Mouse (Mus musculus): ENCODE data around the gene Wdr93.

Wdr93 gene

DNA sequence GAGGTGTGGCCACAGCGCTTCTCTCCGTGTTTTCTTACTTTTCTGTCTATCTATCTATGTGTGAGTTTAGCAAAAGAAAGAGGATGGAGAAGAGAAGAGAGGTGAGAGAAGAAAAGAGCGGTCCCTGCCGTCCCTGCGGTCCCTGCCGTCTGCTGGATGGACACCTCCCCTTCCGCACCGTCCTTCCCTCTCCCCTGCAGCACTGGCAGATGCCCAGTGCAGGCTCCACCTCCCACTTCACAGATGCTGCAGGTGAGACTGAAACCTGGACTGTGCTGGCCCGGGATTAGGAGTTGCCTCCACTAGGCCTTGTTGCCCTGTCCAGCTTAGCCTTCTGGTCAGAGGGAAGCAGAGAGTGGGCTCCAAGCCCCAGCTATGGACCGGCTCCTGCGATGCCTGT, 58.4 kb downstream of the Wdr93 start:
- DNase-seq (ENCODE audit: low spot score): no peak

GRCm38 (mm10) chr7:79802037-79802436, 59.1 kb downstream of the Wdr93 start:
- no peak for DNase-seq (ENCODE audit: low spot score)

GRCm38 (mm10) chr7:79803887-79804286, 60.9 kb downstream of the Wdr93 start:
- DNase-seq (ENCODE audit: low spot score): no peak

DNA sequence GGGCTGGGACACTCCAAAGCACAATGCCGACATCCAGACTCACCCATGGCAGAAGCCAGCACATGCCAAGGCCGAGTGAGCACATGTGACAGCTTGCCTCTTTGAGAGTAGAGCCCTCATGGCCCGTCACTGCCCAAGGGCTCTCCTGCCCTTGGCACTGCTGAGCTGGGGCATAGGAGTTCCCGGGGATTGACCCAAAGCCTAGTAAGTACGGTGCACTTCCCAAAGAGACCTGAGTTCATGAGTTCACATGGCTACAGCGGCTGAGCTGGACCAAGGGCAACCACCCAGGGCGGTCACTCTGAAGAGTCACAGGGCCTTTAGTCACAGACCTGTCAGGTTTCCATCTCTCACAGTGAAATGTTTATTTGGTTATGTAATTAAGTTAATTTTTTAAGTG, 65.6 kb downstream of the Wdr93 start:
- DNase-seq (ENCODE audit: low spot score): no peak

DNA sequence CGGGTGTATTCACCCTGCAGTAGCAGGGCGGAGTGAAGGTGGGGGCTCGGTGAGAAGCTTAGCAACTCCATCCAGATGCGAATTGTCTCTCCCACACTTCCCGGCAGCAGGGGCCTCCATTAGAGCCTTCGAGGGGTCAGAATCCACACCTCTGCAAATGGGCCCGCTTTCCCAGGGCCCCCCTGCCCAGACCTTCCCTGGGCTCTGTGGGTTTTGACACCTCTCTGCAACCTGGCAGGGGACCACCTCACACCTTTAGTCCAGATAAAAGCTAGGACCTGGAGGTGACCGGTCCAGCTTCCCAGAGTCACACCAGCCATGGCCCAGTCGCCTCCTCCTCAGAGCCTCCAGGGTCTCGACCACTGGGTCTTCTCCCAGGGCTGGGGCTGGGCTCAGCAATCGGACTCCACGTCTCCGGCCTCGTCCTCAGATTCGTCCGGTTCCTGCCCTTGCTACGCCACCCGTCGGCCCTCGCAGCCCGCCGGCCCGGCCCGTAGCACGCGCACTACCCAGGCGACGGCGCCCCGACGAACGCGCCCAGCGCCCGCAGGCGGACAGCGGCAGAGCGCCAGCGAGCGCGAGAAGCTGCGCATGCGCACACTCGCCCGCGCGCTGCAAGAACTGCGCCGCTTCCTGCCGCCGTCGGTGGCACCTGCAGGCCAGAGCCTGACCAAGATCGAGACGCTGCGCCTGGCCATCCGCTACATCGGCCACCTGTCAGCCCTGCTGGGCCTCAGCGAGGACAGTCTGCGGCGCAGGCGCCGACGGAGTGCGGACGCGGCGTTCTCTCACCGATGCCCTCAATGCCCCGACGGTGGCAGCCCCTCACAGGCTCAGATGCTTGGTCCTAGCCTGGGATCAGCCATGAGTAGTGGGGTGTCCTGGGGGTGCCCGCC, 67.9 kb downstream of the Wdr93 start, which contains the start of gene Mesp2:
Gene Mesp2 (plus strand): TSS at position 117 of the 896 bp plus-strand sequence.
- peak; percentile 55 for DNase-seq (ENCODE audit: low spot score)

- DNase-seq (ENCODE audit: low spot score): no peak
These were observed 70.4 kb downstream of the Wdr93 start for GRCm38 (mm10) chr7:79813409-79813808.

DNA sequence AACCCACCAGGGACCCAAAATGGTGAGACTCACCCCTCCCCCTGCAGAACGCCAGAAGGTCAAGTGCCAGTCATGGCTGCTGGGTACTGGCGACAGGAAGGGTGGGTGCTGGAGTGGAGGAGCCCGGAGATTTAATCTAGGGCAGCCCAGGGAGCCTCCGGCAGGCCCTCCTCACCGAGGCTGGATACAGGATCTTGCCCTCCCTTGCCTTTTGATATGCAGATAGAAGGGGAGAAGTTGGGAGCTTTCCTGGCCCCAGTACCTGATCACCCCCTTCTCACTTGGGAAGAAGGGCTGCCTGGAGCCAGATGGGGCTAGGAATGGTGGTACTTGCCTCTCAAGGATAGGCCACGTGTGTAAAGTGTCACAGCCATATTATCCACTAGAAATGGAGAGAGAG, 75.4 kb downstream of the Wdr93 start:
- no peak for DNase-seq (ENCODE audit: low spot score)

DNA sequence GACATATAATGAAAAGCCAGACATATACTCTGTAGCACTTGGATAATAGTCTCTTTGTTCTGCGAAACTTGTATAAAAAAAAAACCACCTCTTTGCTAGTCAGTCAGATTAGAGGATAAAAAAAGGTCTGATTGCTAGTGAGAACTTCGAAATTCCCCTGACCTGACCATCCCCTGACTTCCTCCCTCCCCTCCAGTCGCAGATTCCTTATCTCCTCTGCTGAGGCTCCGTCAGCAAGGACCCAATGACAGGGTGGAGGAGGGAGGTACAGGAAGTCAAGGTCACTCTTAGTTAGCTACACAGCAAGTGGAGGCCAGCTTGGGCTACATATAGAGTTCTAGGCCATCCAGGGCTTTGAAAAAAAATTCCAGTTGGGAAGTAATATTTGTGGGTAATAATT, 76.6 kb downstream of the Wdr93 start:
- no peak for DNase-seq (ENCODE audit: low spot score)

DNA sequence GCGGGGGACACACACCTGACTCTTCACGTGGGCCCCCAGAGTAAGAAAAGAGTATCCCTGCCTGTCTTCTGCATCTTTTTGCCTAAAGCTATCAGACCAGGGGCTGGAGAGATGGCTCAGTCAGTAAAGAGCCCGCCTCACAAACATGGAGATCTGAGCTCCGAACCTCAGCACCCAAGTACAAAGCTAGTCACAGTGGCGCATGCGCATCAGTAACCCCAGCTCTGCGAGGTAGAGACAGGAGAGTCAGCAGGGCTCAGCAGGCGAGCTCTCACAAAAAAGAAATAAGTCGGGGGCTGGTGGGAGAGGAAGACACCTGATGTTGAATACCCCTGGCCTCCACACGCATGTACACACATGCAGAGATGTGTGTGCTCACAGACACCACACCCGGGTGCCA, 77.0 kb downstream of the Wdr93 start:
- DNase-seq (ENCODE audit: low spot score): no peak

- no peak for DNase-seq (ENCODE audit: low spot score)
These were observed 79.2 kb downstream of the Wdr93 start for GRCm38 (mm10) chr7:79822092-79822695.

GRCm38 (mm10) chr7:79828341-79828740, 85.4 kb downstream of the Wdr93 start:
- no peak for DNase-seq (ENCODE audit: low spot score)

GRCm38 (mm10) chr7:79831145-79831544, 88.2 kb downstream of the Wdr93 start:
- no peak for DNase-seq (ENCODE audit: low spot score)

GRCm38 (mm10) chr7:79831585-79831984, 88.6 kb downstream of the Wdr93 start:
- no peak for DNase-seq (ENCODE audit: low spot score)

- no peak for DNase-seq (ENCODE audit: low spot score)
These were observed 90.0 kb downstream of the Wdr93 start for GRCm38 (mm10) chr7:79832980-79833379.

GRCm38 (mm10) chr7:79835196-79835595, 92.2 kb downstream of the Wdr93 start:
- no peak for DNase-seq (ENCODE audit: low spot score)

All from layer of hippocampus, adult 11-12 months (tissue).